Mouse (Mus musculus) naive thymus-derived CD4-positive, alpha-beta T cell, adult 2 months (primary cell): ENCODE measurements around the gene Noto.

Experiments used
- DNase-seq: peaks from one replicate; pipeline ENCODE4 v3.0.0-alpha.2; 2011; ENCODE audit warnings: low read depth

The Noto gene

DNA sequence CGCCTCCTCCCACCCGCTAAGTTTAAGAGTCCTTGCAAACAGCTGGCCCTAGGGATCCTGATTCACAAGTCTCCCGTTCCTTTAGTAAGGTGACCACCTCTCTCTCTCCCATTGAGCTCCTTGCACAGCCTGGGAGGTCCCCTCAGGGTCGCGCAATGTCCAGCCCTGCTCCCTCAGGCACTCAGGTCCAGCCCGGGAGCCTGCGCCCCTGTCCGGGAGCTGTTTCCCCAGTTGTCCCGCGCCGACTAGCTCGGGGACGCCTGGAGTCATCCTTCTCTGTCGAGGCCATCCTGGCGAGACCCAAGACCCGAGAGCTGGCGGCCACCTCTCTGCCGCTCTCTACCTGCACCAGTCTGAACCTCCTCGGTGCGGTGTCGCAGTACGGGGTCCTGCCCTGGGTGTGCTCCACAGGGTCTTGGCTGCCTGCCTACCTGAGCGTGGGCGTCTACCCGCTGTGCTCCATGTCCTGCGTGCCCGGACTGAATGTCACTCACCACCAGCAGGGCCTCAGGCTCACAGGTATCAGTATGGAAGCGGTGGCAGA, at the start of gene Noto:
Gene Noto (plus strand): TSS at position 51 of the 544 bp plus-strand sequence.
- no peak for DNase-seq

DNA sequence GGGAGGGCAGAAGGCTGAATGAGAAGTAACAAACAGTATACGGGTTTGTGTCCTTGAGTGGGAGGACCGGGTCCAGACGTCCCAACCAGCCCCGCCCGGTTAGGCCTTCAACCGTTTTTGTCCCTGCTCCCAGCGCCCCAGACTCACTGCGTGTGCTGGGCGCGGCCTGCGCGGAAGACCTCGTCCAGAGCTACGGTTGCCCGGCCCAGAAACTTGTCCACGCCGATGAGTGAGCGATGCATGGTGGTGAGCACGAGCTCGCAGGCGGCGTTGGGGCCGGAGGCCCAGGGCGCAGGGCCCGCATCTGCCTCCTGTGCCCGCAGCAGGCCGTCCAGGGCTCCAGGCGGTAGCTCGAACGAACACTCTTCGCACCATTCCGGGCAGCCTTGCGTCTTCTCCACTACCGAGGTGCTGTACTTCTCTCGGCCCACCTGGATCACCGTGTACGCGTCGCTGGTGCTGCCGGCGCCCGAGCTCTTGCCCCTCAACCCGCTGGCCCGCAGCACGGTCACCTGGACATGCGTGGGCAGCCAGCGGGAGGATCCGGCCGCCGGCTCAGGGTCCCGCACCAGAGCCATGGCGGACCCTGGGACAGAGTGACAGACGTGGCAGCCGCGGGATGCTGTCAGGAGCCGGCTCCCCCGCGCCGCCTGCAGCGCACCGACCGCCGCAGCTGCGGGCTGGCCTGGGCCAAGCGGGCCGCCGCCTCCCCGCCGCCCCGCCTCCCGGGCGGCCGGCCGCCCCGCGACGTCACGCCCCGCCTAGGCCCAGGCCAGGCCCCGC, 49.5 kb upstream of the Noto start, which contains the start of gene Rab11fip5:
Gene Rab11fip5 (minus strand): TSS at position 684 of the 783 bp plus-strand sequence.
- DNase-seq, result no peak

DNA sequence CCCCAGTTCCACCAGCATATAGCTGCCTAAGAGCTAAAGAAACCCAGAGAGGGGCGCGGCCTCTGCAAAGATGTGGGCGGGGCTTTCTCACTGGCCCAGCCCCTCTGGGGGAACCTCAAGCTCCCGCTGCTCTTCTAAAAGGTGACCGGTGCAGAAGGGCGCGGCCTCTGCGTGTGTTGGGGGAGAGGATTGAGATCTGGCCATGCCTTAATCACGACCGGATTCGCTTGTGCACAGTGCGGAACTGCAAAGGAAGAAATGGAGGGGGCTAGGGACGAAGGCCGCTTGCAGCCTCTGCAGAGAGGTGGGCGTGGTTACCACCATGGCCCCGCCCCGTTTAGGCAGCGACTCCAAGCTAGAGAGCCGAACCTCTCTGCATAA, 49.0 kb upstream of the Noto start:
- peak; percentile 99 for DNase-seq

GRCm38 (mm10) chr6:85377066-85377734, 46.5 kb upstream of the Noto start:
- DNase-seq, result no peak

DNA sequence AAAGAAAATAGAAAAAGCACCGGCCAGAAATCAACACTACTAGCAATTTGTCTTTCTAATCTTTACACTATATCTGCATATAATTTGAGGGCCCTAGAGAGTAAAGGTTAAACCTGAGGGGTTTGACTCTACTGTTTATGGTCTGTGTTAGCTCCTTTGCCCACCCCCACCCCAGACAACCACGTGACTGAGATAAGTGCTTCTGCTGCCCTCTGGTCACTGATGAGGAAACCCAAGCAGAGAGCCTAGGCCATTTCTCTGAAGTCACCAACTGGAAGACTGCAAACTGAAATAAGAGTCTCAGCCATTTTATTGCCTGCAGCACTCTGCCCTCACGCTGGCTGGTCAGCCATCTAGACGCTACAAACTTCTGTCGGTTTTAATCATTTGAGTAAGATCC, 45.8 kb upstream of the Noto start:
- DNase-seq, result no peak

DNA sequence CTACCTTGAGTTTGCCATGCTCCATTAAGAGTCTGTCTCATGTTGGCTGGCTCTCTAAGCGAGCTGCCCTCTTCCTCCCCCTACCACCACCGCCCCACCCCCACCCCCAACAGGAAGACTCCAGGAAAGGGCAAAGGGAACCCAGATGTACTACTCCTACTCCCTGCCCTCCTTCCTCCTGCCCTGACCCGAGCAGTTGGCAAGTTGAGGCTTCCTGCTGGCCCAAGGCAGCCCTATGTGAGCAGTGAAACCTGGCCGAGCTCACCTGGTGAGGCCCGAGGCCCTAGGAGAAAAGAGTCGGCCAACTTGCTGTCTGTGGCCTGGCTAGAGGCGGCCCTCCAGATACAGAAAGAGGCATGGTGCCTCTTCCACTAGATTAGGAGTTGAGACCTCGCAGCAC, 45.1 kb upstream of the Noto start:
- no peak for DNase-seq

- peak; percentile 79 for DNase-seq
These were observed 43.3 kb upstream of the Noto start for GRCm38 (mm10) chr6:85380201-85380900.

DNA sequence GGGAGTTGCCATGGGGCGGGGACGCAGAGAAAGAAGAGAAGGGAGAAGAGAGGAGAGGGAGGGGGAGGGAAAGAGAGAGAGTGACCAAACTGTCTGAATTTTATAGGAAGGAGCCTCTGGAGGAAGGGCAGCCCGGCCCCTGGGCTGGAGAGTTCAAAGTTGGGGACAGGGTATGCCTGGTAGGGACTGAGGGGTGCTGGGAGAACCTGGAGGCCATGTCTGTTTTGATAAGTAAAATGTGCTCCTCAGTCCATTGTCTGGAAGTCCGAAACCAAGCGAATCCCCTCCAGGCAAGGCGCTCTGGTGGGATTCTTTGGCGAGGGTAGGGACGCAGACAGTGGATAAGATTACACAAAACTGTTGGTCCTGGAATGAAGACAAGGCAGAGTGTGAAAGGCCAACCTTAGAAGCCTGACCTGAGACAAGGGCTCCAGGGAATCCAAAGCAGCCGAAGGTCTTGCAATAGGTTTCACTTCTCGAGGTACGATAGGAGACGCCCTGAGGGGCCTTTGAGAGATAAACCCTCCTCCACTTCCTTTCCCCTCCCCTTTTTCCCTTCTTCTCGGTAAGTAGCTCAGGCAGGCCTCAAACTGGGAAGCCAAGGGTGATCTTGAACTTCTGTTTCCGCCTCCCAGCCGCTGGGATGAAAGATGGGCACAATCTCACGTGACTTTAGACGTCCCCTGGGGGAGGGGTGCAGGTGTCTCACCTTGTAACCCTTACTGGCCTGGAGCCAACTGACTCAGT, 42.6 kb upstream of the Noto start:
- peak; percentile 27 for DNase-seq

- no peak for DNase-seq
These were observed 42.1 kb upstream of the Noto start for GRCm38 (mm10) chr6:85381648-85382020.

GRCm38 (mm10) chr6:85382791-85383190, 40.9 kb upstream of the Noto start:
- DNase-seq, result no peak

- no peak for DNase-seq
These were observed 35.1 kb upstream of the Noto start for GRCm38 (mm10) chr6:85388608-85389007.

GRCm38 (mm10) chr6:85391803-85392202, 31.9 kb upstream of the Noto start:
- DNase-seq, result peak; percentile 73

- DNase-seq, result no peak
These were observed 28.3 kb upstream of the Noto start for GRCm38 (mm10) chr6:85395360-85395759.

GRCm38 (mm10) chr6:85397165-85397564, 26.5 kb upstream of the Noto start:
- DNase-seq, result peak; percentile 40

DNA sequence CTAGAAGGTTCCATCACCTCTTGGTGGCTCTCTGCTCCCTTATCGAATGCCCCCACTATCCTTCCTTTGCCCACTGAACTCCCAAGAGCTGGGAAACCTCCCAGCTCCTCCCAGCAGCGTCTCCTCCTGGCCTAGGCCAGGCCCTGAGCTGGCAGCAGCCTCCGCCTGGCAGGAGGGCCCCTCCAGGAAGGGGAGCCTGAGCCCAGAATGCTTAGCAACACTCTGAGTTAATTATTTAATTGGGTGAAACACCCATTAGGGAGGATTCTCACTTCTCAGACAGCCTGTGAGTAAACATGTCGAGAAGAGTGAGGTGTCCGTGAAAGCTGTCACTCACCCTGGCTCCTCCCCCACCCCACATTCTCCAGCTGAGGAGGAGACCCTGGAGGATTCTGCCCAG, 24.0 kb upstream of the Noto start:
- DNase-seq, result no peak

DNA sequence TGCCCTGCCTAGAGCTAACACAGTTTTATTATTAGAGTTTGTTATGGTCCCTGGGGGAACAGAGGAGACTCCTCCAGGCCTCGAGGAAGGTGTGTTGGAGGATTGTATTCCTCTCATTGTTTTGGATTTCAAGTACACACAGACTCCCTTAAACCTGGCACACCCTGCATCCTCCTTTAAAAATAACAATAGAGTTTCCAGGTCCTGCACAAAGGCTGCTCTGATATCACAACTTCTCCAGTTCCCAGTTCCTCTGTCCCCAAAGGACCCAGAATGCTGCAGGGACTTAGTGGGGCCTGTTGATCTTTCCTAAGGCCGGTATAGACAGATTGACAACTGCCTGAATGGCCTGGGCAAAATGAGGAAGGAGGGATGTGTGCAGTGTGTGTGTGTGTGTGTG, 21.1 kb upstream of the Noto start:
- DNase-seq, result no peak

DNA sequence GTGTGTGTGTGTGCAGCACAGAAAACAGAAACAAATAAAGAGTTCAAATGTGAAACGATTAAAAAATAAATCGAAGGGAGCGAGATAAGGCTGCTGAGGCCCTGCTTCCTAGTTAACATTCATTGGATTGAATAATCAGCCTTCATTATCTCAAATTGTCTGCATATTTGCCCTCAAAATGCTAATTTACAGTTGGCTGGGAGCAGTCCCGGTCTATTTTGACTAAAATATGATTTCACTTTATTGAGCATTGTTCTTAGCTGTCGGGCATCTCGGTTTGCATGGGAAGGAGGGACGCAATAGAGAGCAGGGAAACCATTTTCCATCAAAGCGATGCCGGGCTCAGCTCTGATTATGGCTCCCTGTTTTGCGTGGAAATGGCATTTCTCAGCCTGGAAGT, 20.6 kb upstream of the Noto start:
- DNase-seq, result no peak

GRCm38 (mm10) chr6:85409003-85409402, 14.7 kb upstream of the Noto start:
- DNase-seq, result no peak

DNA sequence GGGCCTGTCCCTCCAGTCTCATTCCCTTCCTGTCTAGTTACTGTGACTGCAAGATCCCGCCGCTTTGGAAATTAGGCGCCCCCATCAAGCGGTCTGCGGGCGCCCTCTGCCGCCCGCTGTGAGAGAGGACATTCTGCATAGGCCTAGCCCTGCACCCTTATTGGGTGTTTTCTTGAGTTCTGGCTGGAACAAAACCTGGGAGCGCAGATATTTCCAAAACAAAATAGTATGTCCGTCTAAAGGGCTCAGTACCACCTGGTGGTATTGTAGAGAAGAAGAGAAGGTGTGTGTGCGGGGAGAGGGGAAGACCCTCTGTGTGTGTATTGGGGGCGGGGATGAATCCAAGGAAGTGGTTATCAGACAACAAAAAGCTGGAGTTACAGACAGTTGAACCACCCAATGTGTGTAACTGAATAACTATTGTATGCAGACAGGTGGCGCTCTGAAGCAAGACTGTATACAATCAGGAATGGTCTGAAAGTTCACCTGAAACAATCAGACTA, 12.9 kb upstream of the Noto start:
- peak; percentile 29 for DNase-seq

GRCm38 (mm10) chr6:85415829-85416228, 7.9 kb upstream of the Noto start:
- no peak for DNase-seq

DNA sequence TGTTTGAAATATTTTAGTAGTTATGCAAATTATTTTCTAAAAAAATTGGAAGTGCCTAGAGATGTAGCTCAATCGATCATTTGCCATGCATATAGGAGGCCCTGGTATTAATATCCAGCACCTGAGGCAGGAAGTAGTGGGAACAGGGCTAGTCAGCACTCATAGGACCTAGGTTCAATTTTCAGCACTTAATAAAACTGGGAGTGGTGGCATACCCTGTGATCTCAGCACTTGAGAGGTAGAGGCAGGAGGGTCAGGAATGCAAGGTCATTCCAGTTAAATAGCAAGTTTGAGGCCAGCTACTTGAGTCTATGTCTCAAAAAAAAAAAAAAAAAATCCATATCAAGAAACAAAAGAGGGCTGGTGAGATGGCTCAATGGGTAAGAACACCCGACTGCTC, 4.5 kb upstream of the Noto start:
- no peak for DNase-seq
